Mouse (Mus musculus) lung, postnatal 0 days (tissue): ENCODE measurements at regions not wholly inside any gene's neighbourhood (a gene's known extent, or its start where the extent isn't known, plus 50 kb on each side); places are given as distances from the start of the nearest gene placed in this dataset.

Experiments
- ATAC-seq: fragments of 200-750 bp; cut with Nextera tagmentation; 2 replicates; pipeline ENCODE4 v1.8.0; 2017; ENCODE audit warnings: moderate library complexity
- DNase-seq: peaks from one replicate; pipeline ENCODE4 v3.0.0-alpha.2; 2016; ENCODE audit warnings: low spot score
- H3K27ac ChIP-seq: fragments of 300-500 bp; sonication (generic); 2 replicates; pipeline ENCODE4 v1.5.1; 2014; ENCODE audit warnings: antibody characterized with exemption, mild to moderate bottlenecking, low read length, mixed read lengths
- H3K27me3 ChIP-seq: fragments of 300-500 bp; sonication (generic); replicated peaks from 2 replicates; pipeline ENCODE4 v1.6.1; 2014; ENCODE audit warnings: low read length, mixed read lengths; ENCODE audit not compliant: insufficient read depth
- H3K36me3 ChIP-seq: fragments of 300-500 bp; sonication (generic); 2 replicates; pipeline ENCODE4 v1.6.1; 2014; ENCODE audit warnings: low read length, mixed read lengths; ENCODE audit not compliant: insufficient read depth
- H3K4me1 ChIP-seq: fragments of 300-500 bp; sonication (generic); 2 replicates; pipeline ENCODE4 v1.6.1; 2014; ENCODE audit warnings: antibody characterized with exemption, low read depth, low read length, mixed read lengths; ENCODE audit not compliant: insufficient read depth
- H3K4me2 ChIP-seq: fragments of 300-500 bp; sonication (generic); replicated peaks from 2 replicates; pipeline ENCODE4 v1.6.1; 2014; ENCODE audit warnings: low read depth, mild to moderate bottlenecking, low read length, moderate library complexity, mixed read lengths
- H3K4me3 ChIP-seq: fragments of 300-500 bp; sonication (generic); 2 replicates; pipeline ENCODE4 v1.5.1; 2014; ENCODE audit warnings: low read depth, low read length
- H3K9ac ChIP-seq: fragments of 300-500 bp; sonication (generic); replicated peaks from 2 replicates; pipeline ENCODE4 v1.6.1; 2014; ENCODE audit warnings: low read depth, mild to moderate bottlenecking
- H3K9me3 ChIP-seq: fragments of 300-500 bp; sonication (generic); 2 replicates; pipeline ENCODE4 v1.6.1; 2016; ENCODE audit warnings: low read length, mixed read lengths
- CTCF ChIP-seq: IDR thresholded peaks from 2 replicates; pipeline ENCODE4 v1.5.1; 2016; ENCODE audit warnings: antibody characterized with exemption, mild to moderate bottlenecking
- EP300 ChIP-seq: IDR thresholded peaks from 2 replicates; pipeline ENCODE4 v1.6.1; 2016; ENCODE audit warnings: antibody characterized with exemption, mild to moderate bottlenecking, control low read depth
- WGBS: fragments of 180-500 bp; shearing (Covaris S2); extraction: QIAGEN DNeasy Blood & Tissue Kit; methylation state at CpG from one replicate; pipeline ENCODE4 v1.1.7; 2014; 5-methylcytosine and 5-hydroxymethylcytosine counted together

DNA sequence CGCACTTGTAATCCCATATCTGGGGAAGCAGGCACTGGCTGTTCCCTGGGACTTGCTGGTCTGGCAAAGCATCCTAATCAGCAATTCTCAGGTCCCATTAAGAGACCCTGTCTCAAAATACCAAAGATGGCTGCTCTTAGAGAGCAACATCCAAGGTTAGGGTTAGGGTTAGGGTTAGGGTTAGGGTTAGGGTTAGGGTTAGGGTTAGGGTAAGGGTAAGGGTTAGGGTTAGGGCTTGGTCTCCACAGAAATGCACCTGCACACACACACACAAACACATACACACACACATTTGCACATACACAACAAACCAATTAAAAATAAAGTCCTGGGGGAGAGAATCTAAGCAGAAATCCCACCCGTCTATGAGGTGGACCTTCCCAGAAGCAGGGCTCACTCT lies 195.8 kb upstream of the Tcerg1l start:
- H3K27ac ChIP-seq: no peak overlapping the region
- no peaks in the 10 kb centered on the region for H3K36me3 ChIP-seq
- TF ChIP-seq EP300 (no peak), CTCF (no peak)
- DNase-seq: no peak
- H3K9me3 ChIP-seq: no peaks in the 10 kb centered on the region
- 88% methylated on average over 2 of the region's 2 CpGs for WGBS
- ATAC-seq: no peak
- H3K4me3 ChIP-seq: no peak overlapping the region
- no peak overlapping the region for H3K9ac ChIP-seq
- H3K4me1 ChIP-seq: no peaks in the 10 kb centered on the region
- H3K4me2 ChIP-seq: no peak overlapping the region
- no peaks in the 10 kb centered on the region for H3K27me3 ChIP-seq

DNA sequence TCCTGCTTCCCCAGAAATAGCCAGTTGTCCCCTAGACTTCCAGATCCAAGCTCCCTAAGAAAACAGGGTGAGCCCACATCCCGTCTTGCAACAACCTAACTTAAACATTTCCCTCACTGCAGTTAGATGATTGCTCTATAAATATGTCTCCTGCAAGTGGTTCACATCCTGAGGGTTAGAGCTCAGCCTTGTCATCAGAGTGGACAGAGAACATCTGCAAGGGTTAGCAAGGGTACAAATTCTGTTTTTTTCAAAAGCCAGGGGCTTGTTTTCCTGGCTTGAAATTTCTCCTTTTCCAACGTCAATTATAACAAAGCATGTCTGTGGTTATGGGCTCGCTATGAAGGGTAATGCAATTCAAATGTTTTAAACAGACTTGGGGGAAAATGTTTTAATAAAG lies 169.8 kb upstream of the Tcerg1l start:
- Histone ChIP-seq H3K4me2 (no peak overlapping the region), H3K4me1 (no peaks in the 10 kb centered on the region), H3K9me3 (no peaks in the 10 kb centered on the region), H3K4me3 (no peak overlapping the region), H3K36me3 (no peaks in the 10 kb centered on the region), H3K9ac (no peak overlapping the region), H3K27ac (no peak overlapping the region), H3K27me3 (no peaks in the 10 kb centered on the region)
- DNase-seq (no peak), ATAC-seq (no peak)
- no peak for TF ChIP-seq EP300
- no peak for TF ChIP-seq CTCF
- 62% methylated on average over 3 of the region's 3 CpGs for WGBS

DNA sequence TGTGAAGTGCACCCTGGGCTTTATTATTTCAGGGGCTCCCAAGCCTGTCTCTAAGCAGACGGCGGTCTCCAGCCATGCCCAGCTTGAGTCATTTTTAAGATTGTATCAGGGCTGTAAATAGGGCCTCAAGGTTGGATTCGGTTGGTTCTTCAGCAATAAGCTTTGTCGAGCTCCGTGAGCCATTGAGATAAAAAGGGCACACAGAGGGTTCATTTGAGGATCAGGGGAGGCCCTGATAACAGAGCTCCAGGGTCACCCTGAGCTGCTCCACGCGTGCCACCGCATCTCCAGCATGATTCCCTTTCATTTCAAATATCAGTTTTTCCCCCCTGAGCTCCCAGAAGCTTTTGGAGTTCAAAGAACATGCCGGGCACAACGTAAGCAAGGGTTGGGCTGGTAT lies 154.1 kb upstream of the Tcerg1l start:
- DNase-seq (no peak), ATAC-seq (no peak)
- Histone ChIP-seq H3K9me3 (no peaks in the 10 kb centered on the region), H3K36me3 (no peaks in the 10 kb centered on the region), H3K4me2 (no peak overlapping the region), H3K9ac (no peak overlapping the region), H3K4me1 (no peaks in the 10 kb centered on the region), H3K27me3 (no peaks in the 10 kb centered on the region), H3K27ac (no peak overlapping the region), H3K4me3 (no peak overlapping the region)
- no peak for TF ChIP-seq CTCF
- no peak for TF ChIP-seq EP300
- 70% methylated on average over 10 of the region's 10 CpGs for WGBS

DNA sequence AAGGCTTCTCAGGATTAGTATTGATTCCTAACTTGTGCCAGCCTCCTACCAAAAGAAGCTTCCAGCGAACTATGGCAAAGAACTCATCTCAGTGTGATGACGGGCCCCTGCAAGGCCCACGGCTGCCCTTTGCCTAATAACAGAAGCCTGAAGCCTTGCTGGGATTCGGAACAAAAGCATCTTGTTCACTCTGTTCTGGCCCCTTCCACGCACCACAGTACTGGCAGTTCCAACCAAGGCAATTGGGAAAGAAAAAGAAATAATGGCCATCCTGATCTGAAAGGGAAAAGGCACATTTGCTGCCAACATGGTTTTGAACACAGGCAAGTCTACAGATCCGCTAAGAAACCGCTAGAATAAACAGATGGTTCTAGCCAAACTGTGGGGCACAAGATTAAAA lies 150.4 kb upstream of the Tcerg1l start:
- no peak for ATAC-seq
- Histone ChIP-seq H3K27ac (no peak overlapping the region), H3K36me3 (no peaks in the 10 kb centered on the region), H3K9me3 (no peaks in the 10 kb centered on the region), H3K9ac (no peak overlapping the region), H3K27me3 (no peaks in the 10 kb centered on the region), H3K4me3 (no peak overlapping the region), H3K4me2 (no peak overlapping the region), H3K4me1 (no peaks in the 10 kb centered on the region)
- TF ChIP-seq CTCF (no peak), EP300 (no peak)
- WGBS: 82% methylated on average over 7 of the region's 7 CpGs
- DNase-seq: no peak

DNA sequence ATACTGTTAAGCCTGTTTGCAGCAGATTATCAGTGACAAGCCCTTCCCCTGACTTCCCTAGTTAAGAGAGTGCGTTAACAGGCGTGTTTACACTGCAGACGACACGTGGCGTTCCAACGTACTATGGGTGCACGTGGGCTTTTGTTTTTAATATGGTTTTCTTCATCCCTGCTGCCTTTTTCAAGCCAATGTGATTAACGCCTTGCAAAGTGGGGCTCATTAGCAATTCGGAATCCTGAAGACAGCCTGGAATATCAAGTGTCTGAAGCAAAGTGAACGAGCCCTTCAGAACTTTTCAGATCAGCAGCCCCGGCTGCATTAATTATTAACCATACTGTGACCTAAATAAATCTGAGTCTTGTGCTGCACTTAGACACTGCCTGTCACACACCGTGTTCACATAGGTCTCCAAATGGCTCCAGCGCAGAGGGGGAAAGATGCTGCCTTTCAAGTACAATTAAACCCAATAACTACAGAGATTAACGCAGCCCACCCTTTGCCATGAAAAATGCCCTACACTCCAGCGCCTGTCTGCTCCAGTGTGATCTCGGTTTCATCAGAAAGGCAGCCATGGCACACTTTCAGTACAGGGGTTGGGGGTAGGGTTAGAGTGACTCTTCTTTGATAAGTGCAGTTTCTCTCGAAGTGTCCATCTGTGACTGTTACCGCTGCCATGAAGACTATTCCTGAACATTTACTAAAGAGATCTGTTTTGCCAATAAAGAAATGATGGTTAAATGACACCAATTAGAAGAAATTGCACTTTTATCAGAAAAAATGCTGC lies 140.7 kb upstream of the Tcerg1l start:
- no peak overlapping the region for H3K27ac ChIP-seq
- H3K4me2 ChIP-seq: no peak overlapping the region
- H3K9ac ChIP-seq: no peak overlapping the region
- H3K4me3 ChIP-seq: no peak overlapping the region
- DNase-seq (peak; percentile 7), ATAC-seq (no peak)
- H3K27me3 ChIP-seq: no peaks in the 10 kb centered on the region
- no peaks in the 10 kb centered on the region for H3K4me1 ChIP-seq
- no peaks in the 10 kb centered on the region for H3K9me3 ChIP-seq
- TF ChIP-seq EP300 (no peak), CTCF (no peak)
- no peaks in the 10 kb centered on the region for H3K36me3 ChIP-seq
- 33% methylated on average over 18 of the region's 18 CpGs for WGBS

DNA sequence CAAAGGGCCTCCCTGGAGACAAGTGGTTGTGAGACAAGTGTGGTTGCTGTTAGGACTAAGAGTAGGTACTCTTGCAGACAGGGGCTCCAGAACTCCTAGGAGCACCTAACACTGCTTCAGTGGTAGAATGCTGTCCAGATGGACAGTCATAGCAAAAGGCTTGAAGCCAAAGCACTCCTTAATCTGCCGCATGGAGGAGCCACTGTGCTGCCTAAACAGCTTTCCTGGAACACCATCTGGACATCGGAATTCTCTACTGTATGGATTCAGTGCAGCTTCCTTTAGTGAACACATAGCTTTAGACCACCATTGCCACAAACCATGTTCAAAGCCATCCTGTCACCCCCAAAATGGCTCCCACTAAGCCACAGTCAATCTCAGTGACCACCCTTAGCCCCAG lies 128.6 kb upstream of the Tcerg1l start:
- H3K4me2 ChIP-seq: no peak overlapping the region
- H3K4me3 ChIP-seq: no peak overlapping the region
- H3K36me3 ChIP-seq: no peaks in the 10 kb centered on the region
- TF ChIP-seq EP300 (no peak), CTCF (no peak)
- ATAC-seq (no peak), DNase-seq (no peak)
- H3K27me3 ChIP-seq: no peaks in the 10 kb centered on the region
- no peaks in the 10 kb centered on the region for H3K9me3 ChIP-seq
- no peak overlapping the region for H3K27ac ChIP-seq
- H3K9ac ChIP-seq: no peak overlapping the region
- H3K4me1 ChIP-seq: no peaks in the 10 kb centered on the region
- WGBS: 91% methylated on average over 2 of the region's 2 CpGs

DNA sequence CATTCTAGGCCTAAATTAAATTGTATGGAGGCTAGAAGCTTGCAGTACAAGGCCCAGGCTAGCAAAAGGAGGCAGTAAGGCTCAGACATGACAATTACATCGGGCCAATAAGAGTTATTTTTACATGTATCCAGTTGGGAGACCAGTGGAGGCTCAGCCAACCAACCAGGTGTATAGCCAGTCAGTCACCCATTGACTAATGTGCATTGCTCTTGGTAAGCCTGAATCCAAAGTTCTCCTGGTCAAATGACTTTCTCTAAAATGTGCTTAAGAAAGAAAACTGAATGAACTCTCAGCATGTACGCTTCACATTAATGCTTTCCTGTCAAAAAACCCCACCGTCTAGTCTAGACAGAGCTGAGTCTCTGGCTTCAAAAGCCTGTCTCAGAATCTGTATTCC lies 127.4 kb upstream of the Tcerg1l start:
- 81% methylated on average over 3 of the region's 3 CpGs for WGBS
- Histone ChIP-seq H3K36me3 (no peaks in the 10 kb centered on the region), H3K4me1 (no peaks in the 10 kb centered on the region), H3K27me3 (no peaks in the 10 kb centered on the region), H3K4me2 (no peak overlapping the region), H3K27ac (no peak overlapping the region), H3K9me3 (no peaks in the 10 kb centered on the region), H3K9ac (no peak overlapping the region), H3K4me3 (no peak overlapping the region)
- ATAC-seq (no peak), DNase-seq (no peak)
- TF ChIP-seq EP300: no peak
- no peak for TF ChIP-seq CTCF
